Mouse (Mus musculus) c-Kit-positive CD71-negative TER-119-negative erythroid progenitor cells, embryonic 14.5 days (primary cell): ENCODE measurements around the gene Cenpe.

Experiments used
- DNase-seq: peaks from one replicate; pipeline ENCODE4 v3.0.0-alpha.2; 2013; ENCODE audit warnings: low read depth

Gene Cenpe

DNA sequence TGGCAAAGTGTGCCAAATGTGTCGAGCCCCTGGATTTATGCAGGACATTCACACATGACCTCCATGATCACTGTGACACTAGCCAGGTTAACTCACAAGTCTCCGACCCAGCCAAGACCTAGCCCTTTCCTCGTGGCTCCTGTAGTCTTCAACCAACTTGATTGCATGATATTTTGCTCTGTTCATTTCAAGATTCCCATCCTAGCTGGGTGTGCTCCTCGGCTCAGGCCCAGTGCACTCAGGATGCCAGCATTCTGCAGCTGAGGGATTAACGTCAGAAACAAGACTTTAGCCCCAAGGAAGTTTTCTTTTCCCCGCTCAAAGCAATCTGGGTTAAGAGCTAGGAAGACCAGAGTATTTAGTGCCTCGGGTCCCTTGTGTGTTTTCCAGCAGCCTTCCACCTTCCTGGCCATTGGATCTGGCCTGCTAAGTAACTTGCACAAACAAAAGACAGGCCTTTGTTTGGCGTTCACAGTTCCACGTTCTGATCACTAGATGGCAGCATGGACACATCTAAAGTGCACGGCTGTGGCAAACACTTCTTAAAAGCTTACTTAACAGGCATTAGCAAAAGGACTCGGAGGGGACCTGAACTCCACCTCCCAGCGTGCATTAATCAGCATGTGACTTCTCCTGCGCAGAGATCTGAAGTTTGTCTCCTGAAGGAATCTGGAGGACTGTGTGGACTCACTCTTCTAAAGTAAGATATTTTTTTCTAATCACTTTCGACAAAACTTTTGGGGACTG, 68.5 kb downstream of the Cenpe start, which contains the start of gene Bdh2:
TSS of gene Bdh2 (plus strand) at position 553 of the 747 bp plus-strand sequence.
- DNase-seq, result peak; percentile 76

DNA sequence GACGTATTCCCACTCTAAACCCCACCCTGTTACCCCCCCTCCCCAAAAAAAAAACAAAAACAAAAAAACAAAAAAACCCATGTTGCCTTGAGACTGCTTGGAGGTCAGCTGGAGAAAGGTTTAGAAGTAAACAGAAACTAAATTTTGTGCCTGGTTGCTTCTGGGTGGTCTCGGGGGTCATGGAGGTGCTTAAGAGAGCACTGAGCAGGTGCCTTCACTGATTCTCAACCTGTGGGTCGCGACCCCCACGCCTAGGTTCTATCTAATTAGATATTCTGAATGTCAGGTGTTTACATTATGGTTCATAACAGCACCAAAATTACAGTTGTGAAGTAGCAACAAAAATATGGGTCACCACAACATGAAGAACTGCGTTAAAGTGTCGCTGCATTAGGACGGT, 69.4 kb downstream of the Cenpe start:
- no peak for DNase-seq

DNA sequence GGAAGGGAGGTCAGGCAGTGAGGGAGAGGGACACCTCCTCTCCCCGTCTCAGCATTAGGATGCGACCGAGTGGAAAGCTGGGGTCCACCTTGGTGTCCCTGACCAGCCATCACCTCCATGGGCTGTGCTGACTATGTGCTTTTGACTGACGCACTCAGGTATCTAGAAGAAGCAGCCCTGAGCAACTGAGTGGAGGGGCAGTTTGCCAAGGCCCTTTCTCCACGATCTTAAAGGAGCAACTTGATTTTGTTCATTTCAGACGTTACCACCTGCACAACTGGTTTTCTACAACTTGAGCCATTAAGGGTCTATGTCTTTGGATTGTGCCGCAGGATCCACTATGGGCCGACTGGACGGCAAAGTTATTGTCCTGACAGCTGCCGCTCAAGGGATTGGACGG, 72.9 kb downstream of the Cenpe start:
- DNase-seq, result no peak

DNA sequence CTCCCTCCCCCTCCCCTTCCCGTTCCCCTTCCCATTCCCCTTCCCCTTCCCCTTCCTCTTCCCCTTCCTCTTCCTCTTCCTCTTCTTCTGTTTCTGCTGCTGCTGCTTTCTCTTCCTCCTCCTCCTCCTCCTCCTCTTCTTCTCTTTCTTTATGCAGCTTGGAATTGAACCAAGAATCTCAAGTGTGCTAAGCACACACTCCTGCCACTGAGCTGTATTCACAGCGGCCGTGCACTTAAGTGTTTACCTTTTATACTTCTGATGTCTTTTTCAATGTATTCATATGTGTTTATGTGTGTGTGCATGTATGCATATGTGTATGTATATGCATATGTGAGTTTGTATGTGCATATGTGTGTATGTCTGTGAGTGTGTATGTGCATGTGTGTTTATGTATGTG, 73.5 kb downstream of the Cenpe start:
- no peak for DNase-seq

DNA sequence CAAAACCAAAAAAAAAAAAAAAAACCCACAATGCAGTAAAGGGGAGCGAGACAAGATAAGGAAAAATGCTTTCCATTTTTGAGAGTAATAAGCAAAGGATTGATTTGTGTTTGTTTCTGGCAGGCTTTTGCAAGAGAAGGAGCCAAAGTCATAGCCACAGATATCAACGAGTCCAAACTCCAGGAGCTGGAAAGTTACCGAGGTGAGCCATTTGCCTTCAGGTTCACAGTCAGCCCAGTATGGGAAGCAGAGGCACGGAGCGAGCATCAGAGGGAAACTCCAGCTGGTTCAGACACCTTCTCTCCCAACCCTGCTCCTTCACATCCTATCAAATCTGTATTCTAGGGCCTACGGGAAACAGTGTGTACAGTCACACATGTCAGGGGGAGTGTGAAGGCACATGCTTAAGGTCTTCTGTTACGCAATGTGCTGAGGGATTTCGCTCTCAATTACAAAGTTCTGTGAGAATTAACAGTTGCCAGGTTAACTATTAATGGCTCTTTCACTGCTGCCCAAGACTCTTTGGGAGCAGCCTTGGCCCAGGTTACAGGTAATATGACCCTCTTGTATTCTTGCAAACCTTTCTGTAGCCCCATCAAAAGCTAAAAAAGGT, 75.9 kb downstream of the Cenpe start:
- DNase-seq, result no peak

DNA sequence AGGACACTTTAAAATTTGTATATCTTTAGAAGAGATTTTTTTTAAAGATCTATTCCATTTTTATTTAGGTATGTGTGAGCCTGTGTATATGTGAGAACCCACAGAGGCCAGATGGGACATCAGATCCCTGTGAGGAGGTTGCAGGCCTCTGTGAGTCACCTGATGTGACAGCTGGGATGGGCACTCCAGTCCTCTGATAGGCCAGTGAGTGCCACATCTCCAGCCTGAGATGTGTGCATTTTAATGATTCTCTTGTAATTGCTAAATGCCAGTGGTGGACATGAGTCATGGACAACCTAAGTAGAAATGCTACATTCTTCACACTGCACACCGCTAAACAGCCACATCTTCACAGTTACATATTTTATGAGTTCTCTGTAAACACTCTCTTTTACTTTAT, 76.8 kb downstream of the Cenpe start:
- no peak for DNase-seq

DNA sequence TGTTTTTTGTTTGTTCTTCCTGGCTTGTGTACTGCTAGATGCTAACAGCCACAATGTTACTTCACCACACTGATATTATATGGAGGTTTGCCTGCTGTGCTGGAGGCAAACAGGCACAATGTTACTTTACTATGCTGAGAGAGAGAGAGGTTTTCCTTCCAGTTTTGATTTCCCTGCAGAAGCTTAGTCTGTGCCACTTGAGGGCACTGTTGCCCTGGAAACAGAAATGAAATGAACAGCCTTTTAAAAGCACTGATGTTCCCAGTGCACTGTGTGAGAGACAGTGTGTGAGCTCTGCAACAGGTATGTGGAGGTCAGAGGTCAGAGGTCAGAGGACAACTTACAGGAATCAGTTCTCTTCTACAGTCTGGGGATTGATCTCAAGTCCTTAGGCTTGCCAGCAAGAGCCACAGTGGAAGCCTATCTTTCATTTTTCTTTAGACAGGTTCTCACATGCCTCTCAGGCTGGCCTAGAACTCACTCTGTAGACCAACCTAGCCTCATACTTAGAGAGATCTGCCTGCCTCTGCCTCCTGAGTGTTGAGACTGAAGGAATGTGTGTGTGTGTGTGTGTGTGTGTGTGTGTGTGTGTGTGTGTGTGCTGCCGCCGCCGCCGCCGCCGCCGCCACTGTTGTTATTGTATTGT, 78.0 kb downstream of the Cenpe start:
- peak; percentile 34 for DNase-seq

DNA sequence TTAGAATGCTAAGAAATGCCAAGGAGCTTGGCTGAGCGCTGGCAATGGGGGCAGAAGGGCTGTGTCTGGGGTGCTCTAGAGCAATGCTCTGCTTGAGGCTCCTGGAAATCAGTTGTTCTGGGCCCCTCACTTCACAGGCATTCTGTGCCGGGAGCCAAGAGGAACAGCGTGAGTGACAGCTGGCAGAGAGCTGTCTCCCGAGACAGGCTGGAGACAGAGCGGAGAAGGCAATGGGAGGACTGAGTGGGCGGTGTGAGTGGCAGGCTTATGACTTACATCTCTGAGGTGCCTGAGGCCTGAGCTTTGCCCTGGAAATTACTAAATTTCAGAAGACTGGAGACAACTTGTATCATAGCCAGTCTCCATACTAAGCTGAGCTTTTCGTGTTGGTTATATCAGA, 81.4 kb downstream of the Cenpe start:
- no peak for DNase-seq

DNA sequence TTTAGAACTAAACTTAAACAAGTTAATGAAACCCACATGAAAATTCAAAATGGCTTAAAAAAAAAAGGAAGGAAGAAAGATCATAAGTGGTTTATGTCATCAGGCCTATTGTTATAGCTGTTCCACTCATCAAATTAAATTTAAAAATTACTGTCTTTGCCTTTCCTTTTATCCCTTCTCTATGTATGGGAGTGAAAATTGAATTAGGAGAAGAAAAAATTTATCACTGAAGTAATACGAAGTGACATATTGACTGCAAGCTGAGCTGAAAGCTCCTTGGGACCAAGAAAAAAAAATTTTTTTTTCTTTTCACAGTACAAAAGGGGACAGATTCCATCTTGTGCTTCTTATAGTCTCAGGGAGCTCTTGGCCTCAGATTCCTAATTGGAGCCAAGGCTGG, 83.2 kb downstream of the Cenpe start:
- DNase-seq, result no peak

DNA sequence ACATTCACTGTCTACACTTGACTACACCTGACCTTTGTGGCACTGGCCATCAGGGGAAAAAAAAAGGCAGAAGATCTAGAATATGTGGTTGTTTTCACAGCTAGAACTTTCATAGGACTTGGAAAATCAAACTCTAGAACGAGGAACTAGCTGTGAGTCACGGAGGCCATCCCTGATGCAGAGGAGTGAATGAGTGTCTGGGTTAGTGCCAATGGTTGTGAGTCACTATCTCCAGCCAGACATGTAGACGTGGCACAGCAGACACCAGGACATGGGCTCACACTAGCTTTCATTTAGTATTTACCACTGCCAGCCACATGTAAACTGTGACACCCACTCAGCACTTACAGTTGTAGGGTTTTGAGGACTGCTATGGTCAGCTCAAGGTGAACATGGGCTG, 86.2 kb downstream of the Cenpe start:
- peak; percentile 12 for DNase-seq

DNA sequence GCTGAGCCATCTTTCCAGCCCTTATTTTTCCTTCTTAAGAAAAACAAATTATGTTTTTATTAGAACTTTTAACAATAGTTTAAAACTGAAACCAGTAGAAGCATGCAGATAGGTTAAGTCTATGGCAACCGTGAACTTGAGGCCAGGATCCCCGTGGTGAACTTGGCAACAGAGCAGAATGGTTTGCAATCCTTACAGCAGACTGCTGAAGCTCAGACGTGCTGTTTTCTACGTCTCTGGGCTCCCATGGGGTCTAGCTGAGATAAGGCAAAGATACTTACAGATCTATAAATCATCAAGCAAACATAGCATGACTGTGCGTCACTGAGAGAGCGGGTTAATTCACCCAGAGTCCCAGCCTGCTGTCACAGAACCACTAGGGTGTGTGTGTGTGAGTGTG, 87.7 kb downstream of the Cenpe start:
- no peak for DNase-seq

DNA sequence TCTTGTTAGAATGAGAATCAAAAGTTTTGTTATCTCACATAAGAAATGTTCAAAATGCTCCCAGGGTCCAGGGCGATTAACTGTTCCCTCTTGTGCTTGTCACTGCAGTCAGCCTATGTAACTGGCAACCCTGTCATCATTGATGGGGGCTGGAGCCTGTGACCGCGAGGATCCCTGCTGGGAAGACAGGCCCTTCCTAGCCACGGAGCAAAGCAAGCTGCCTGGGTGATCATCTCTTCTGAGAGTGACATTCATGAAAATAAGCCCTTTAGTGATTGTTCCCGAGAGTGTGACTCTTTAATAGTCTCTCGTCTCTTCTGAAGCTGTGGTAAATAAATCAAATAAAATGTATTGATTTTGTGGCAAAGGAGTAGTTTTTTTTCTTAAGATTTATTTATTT, 91.7 kb downstream of the Cenpe start:
- DNase-seq, result no peak

DNA sequence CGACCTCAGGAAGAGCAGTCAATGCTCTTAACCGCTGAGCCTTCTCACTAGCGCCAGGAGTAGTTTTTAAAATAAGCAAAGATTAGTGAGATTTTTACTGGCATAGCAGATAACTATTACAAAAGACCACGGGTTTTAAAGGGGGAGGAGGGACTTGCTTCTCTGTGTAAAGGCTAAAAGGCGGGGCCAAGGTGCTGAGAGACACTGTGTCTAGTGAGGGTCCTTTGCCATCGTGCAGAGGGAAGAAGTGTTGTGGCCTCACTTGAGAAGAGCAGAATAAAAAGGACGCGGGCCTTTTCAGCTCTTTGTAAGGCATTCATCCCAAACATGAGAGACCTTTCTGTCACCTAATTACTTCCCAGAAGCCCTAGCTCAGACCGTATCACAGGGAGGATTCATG, 92.2 kb downstream of the Cenpe start:
- DNase-seq, result no peak

DNA sequence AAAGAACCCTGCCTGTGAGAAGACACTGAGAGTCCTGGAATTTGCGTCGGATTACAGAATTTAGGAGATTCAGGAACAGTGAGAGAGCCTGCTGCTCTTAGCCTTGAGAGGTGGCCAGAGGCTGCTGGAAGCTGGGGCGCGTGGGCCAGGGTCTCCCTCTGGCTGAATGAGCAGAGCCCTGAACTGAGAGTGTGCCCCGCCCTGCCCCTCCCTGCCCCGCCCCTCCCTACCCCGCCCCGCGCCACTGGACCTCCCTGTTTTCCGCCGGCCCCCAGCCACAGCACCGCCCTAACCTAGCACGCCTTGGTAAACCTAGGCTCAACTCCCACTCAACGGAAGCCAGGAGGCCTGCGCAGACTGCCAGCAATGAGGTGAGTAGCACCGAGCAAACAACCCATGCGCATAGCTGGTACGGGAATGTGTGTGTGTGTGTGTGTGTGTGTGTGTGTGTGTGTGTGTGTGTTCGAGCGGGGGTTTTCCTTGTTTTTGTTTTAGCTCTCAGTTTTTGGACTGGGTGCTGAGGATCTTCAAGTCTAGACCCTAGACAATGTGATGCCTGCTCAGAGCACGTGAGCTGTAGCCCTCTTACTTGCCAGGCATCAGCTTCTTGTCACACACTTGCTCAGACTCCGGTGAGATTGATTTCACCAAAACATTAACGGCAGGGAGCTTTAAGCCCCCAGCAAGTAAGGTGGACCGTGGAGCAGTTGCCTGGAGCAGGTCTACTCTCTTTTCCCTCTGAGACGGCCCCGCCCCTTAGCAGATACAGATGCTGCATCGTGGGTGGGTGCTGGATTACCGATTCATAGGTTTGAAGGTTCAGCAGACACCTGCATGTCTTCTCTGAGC, 95.3 kb downstream of the Cenpe start, which contains the start of gene Slc9b2:
TSS of gene Slc9b2 (plus strand) at position 290 of the 849 bp plus-strand sequence.
- DNase-seq, result peak; percentile 37

DNA sequence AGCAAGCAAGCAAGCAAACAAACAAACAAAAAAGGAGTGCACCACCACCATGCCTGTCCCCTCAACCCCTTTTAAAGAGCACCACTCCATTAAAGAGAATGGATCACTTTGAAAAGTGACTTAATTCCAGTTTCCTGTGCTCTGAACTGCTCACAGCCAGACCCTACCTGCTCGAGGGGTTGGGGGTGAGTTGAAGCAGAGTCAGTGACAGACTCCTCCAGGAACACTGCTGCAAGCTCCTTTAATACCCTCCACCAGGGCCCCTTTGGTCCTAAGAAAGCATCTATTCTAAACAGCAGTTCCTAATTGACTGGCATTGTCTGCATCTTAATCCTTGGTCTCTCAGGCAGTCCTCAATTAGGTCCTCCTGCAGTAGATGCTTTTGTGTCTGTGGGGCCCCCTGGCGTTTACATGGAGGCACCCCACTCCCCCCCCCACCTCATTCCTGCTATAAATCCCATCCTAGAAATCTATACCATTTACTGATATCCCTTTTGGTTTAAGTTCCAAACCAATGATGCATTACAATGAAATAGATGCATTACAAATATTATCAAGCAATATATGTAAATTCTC, 100.7 kb downstream of the Cenpe start:
- no peak for DNase-seq

DNA sequence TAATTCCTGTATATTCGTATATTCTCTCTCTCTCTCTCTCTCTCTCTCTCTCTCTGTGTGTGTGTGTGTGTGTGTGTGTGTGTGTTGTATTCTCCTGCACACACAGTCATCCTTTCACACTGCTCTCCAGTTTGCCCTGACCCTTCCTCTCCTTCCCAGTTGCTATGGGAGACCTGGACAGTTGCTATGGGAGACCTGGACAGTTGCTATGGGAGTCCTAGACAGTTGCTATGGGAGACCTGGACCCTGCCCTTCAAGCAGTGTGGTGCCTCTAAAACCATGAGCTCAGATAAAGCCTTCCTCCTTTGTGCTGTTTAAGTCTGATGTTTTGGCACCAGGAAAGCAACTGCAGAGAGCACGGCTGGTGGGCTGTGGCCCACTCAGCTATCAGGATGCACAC, 101.4 kb downstream of the Cenpe start:
- no peak for DNase-seq

DNA sequence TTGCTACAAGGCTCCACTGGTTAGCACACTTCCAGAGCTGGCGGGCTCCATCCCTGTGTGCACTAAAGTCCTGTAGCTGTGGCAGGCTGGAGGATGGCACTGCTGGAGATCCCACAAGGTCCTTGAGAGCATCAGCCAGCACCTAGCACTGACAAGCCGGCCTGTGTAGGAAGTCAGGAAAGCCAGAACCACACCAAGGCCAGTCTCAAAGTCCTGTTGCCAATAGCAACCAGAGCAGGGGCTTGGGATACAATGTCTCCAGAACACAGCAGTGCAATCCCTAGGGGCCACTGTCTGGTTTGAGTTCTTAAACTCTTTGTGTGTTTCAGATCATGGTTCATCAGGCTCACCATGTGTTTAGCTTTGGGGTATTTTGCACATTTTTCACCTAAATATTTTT, 102.5 kb downstream of the Cenpe start:
- DNase-seq, result no peak

DNA sequence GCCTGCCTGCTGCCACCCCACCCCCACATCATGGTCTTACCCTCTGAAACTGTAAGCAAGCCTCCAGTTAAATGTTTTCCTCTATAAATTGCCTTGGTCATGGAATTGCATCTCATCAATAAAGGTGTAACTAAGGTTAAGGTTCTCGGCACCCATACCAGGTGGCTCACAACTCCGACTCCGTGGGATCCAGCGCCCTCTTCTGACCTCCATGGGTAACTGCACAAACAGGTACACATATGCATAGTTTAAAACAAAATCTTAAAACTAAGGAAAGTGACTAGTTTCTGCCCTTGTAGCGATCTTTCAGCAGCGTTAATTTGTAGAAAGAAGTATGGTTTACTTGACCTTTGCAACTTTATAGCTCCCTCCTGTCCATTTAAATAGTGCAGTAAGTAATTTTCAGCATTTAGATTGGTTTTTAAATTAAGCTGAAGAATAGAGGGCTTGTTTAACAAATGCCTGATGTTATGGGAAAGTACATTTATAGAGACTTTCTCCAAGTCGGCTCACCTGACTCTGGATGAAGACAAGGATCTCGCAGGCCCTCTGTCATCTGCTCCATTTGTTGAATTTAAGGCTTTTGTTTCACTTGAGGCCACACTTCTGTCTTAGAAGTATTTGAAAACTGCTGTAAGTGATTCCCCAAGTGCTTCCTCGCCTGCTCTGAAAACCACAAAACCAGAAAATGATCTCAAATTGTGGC, 103.5 kb downstream of the Cenpe start:
- no peak for DNase-seq

DNA sequence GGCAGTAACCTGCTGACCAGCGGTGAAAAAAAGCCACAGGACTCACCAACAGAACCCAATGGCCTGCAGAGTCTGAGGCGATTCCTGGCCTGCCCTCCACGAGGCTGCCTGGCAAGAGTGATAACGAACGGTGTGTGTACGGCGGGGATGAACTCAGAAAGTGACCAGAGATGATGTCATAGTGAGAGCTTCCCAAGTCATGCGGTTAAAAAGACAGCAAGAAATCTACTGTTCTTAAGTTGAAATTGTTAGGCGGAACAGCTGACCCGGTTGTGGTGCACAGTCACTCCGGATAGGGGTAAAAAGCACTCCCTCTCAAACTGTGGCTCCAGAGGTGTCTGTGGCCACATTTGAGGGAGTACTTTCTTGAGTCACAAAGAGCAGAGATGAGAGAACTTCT, 106.0 kb downstream of the Cenpe start:
- DNase-seq, result no peak
